In genomic region chr4:45528355-45529198, GRCm38 (mm10) we compare ENCODE assay signal across 8 mouse cellular contexts. TPM values are rescaled to one million over a fixed set of nuclear protein-coding genes. Genes with fewer than 3 reads are reported as not detected.
DNase-seq lines count a peak whose midpoint lies in the region; ATAC-seq and TF ChIP-seq lines count a peak whose summit lies in the region.

No protein-coding gene starts in this region.

- H3K9ac ChIP-seq in CH12.LX (ENCODE audit: insufficient read depth, low read depth), result peak overlapping the region; percentile 82; the same call in 1 of the 2 replicates
- H3K9ac ChIP-seq in hindbrain, embryonic 13.5 days, result peak overlapping the region; percentile 89
- peak overlapping the region; percentile 97 for H3K9ac ChIP-seq in liver, embryonic 13.5 days

- H3K79me2 ChIP-seq in CH12.LX (replicated peaks; ENCODE audit: control insufficient read depth, extremely low read depth, insufficient read depth, poor library complexity, severe bottlenecking), result no peaks in the 10 kb centered on the region

- dilution Hi-C loops in CH12.LX (cut with MboI; ENCODE audit: extremely low pct_ligation_motif_present, extremely low pct_unique_long_range_greater_than_20kb, low sequenced_read_pairs), result no loop called here

- no peaks in the 10 kb centered on the region for H3K9me3 ChIP-seq in CH12.LX (replicated peaks; ENCODE audit: low read length)
- H3K9me3 ChIP-seq in hindbrain, embryonic 13.5 days, result no peaks in the 10 kb centered on the region
- H3K9me3 ChIP-seq in liver, embryonic 13.5 days (replicated peaks), result no peaks in the 10 kb centered on the region

- in situ Hi-C loops in CH12.LX (cut with MboI; ENCODE audit: low pct_ligation_motif_present, low pct_unique_long_range_greater_than_20kb, low sequenced_read_pairs), result loop anchor here (5.0 kb wide), 1 partner anchor 101 kb away; no protein-coding TSS in a partner anchor

- no peaks in the 10 kb centered on the region for H3K27me3 ChIP-seq in CH12.LX (replicated peaks)
- peaks cover 9% of the 10 kb centered on the region for H3K27me3 ChIP-seq in hindbrain, embryonic 13.5 days
- H3K27me3 ChIP-seq in liver, embryonic 13.5 days, result peaks cover 5% of the 10 kb centered on the region
- H3K27me3 ChIP-seq in cerebellum, adult 2 months (ENCODE audit: control insufficient read depth, insufficient read depth, low read length), result peaks cover 4% of the 10 kb centered on the region; the same call in 1 of the 2 replicates

- H3K4me1 ChIP-seq in CH12.LX (ENCODE audit: control insufficient read depth in 1 of 2, insufficient read depth in 2 of 2), result peaks cover 8 to 45% of the 10 kb centered on the region in 2 experiments
- peaks cover 70% of the 10 kb centered on the region for H3K4me1 ChIP-seq in hindbrain, embryonic 13.5 days (replicated peaks)
- peaks cover 86% of the 10 kb centered on the region for H3K4me1 ChIP-seq in liver, embryonic 13.5 days (replicated peaks)
- H3K4me1 ChIP-seq in cerebellum, adult 2 months (ENCODE audit: control insufficient read depth, insufficient read depth, low read length), result no peaks in the 10 kb centered on the region; the same call in 1 of the 2 replicates

- peak overlapping the region; percentile 80 to 81 (median 80) for H3K4me3 ChIP-seq in CH12.LX (replicated peaks in 1 of 3; ENCODE audit: low read depth in 2 of 3, low read length in 2 of 3, poor library complexity in 1 of 3)
- H3K4me3 ChIP-seq in hindbrain, embryonic 13.5 days, result peak overlapping the region; percentile 80
- H3K4me3 ChIP-seq in liver, embryonic 13.5 days (replicated peaks), result peak overlapping the region; percentile 95
- H3K4me3 ChIP-seq in cerebellum, adult 2 months (replicated peaks; ENCODE audit: insufficient read depth, low read depth, low read length), result no peak overlapping the region

- TF ChIP-seq RAD21 in CH12.LX (IDR thresholded peaks at IDR 0.05; ENCODE audit: low read depth, low read length), result no peak

- peaks cover 5 to 36% of the 10 kb centered on the region in 2 experiments for H3K36me3 ChIP-seq in CH12.LX (replicated peaks in 1 of 2; ENCODE audit: control insufficient read depth in 1 of 2, insufficient read depth in 1 of 2, low read length in 1 of 2)
- no peaks in the 10 kb centered on the region for H3K36me3 ChIP-seq in hindbrain, embryonic 13.5 days
- H3K36me3 ChIP-seq in liver, embryonic 13.5 days, result peaks cover 29% of the 10 kb centered on the region

- H3K4me2 ChIP-seq in CH12.LX (ENCODE audit: insufficient read depth, low read depth, poor library complexity, severe bottlenecking), result peak overlapping the region; percentile 87
- peak overlapping the region; percentile 91 for H3K4me2 ChIP-seq in hindbrain, embryonic 13.5 days
- peak overlapping the region; percentile 100 for H3K4me2 ChIP-seq in liver, embryonic 13.5 days

- 2% methylated on average over 21 of the region's 21 CpGs for WGBS in hindbrain, embryonic 13.5 days
- WGBS in liver, embryonic 13.5 days (ENCODE audit: insufficient replicate concordance), result 10% methylated on average over 21 of the region's 21 CpGs
- WGBS in cerebellum, adult 2 months, result 19% methylated on average over 21 of the region's 21 CpGs

- TF ChIP-seq CTCF in CH12.LX (conservative IDR thresholded peaks at IDR 0.05 in 1 of 2, IDR thresholded peaks at IDR 0.05 in 1 of 2; ENCODE audit: low read depth in 2 of 2, low read length in 2 of 2), result no peak
- TF ChIP-seq CTCF in brain, embryonic 14.5 days (IDR thresholded peaks at IDR 0.05; ENCODE audit: borderline replicate concordance, extremely low read depth, insufficient read depth, insufficient read length), result no peak
- TF ChIP-seq CTCF in cerebellum, adult 2 months (IDR thresholded peaks at IDR 0.05; ENCODE audit: borderline replicate concordance, insufficient read depth, low read depth, low read length), result no peak

- ATAC-seq in hindbrain, embryonic 13.5 days (ENCODE audit: low FRiP score), result no peak
- no peak for ATAC-seq in liver, embryonic 13.5 days (ENCODE audit: low read depth)

- no peak for TF ChIP-seq EP300 in CH12.LX (IDR thresholded peaks at IDR 0.05; ENCODE audit: low read length)

- DNase-seq in CH12.LX (ENCODE audit: extremely low read depth) (no peak), adipocyte (ENCODE audit: low spot score) (no peak)
- DNase-seq in brain, embryonic 14.5 days (ENCODE audit: low read depth), result peak; percentile 55
- DNase-seq in liver, embryonic 13.5 days, result no peak
- no peak for DNase-seq in cerebellum, adult 2 months
- DNase-seq in gastrocnemius, postnatal 4 days (ENCODE audit: low spot score in 2 of 2), result no peak
- no peak for DNase-seq in spleen, postnatal 36 days (ENCODE audit: low spot score in 2 of 2)

- H3K27ac ChIP-seq in CH12.LX (ENCODE audit: insufficient read depth, low read depth), result no peak overlapping the region
- H3K27ac ChIP-seq in hindbrain, embryonic 13.5 days, result peak overlapping the region; percentile 92; the same call in 1 of the 2 replicates
- peak overlapping the region; percentile 92 for H3K27ac ChIP-seq in liver, embryonic 13.5 days
- H3K27ac ChIP-seq in cerebellum, adult 2 months (ENCODE audit: insufficient read depth, low read length), result no peak overlapping the region

- TF ChIP-seq POLR2A in CH12.LX (IDR thresholded peaks at IDR 0.05; ENCODE audit: low read depth, low read length), result no peak
- TF ChIP-seq POLR2A in brain, embryonic 14.5 days (IDR thresholded peaks at IDR 0.05; ENCODE audit: borderline replicate concordance, extremely low read depth, insufficient read depth, insufficient read length, poor library complexity, severe bottlenecking), result no peak
- TF ChIP-seq POLR2A in cerebellum, adult 2 months (IDR thresholded peaks at IDR 0.05; ENCODE audit: borderline replicate concordance, insufficient read depth, low read length), result no peak

TF ChIP-seq in CH12.LX, 34 proteins besides CTCF, POLR2A, EP300 and RAD21:
- 0 out of 2 replicates have a peak, but pooled peaks have one; percentile 14 for TF ChIP-seq MXI1 (IDR thresholded peaks at IDR 0.05; ENCODE audit: low read depth, low read length)
- no peak for TF ChIP-seq KAT2A (IDR thresholded peaks at IDR 0.05; ENCODE audit: insufficient replicate concordance, low read length)
- no peak for TF ChIP-seq MAX (IDR thresholded peaks at IDR 0.05; ENCODE audit: low read length)
TF ChIP-seq in CH12.LX: peak in this region for 1.

RNA-seq across cellular contexts. Expression of gene Shb, which starts 3.7 kb away (rescaled TPM):
- total RNA-seq in CH12.LX (2012; rRNA removed) (5.9 and 8.6 TPM in 2 replicates), CH12.LX (2014; rRNA removed) (7.6 and 7.7 TPM in 2 replicates)
- polyA plus RNA-seq in CH12.LX (2012; ENCODE audit: insufficient read length, low read depth), result 15.5 and 18.4 TPM in 2 replicates
- 36.4 and 47.2 TPM in 2 replicates for polyA plus RNA-seq in brain, embryonic 14.5 days (2012; rRNA removed)
- polyA plus RNA-seq in hindbrain, embryonic 13.5 days (2015; fragmentation: Nextera tagmentation; extraction: Ambion mirVana), result 3.8 and 5.7 TPM in 2 replicates
- 2.3 and 3.0 TPM in 2 replicates for polyA plus RNA-seq in liver, embryonic 13.5 days (2015; fragmentation: Nextera tagmentation; extraction: Ambion mirVana)
- polyA plus RNA-seq in cerebellum, adult 2 months (2012; rRNA removed), result 7.1 and 8.3 TPM in 2 replicates
- 10 to 100 TPM; 16.8 to 23.5 TPM for total RNA-seq in gastrocnemius, postnatal 4 days (2021)

Comparison
In these comparisons a context has a peak if more than half of its experiments do, and no peak if none do; other contexts are left out.
1. H3K27ac ChIP-seq: peak in hindbrain, embryonic 13.5 days (single experiment) and liver, embryonic 13.5 days (single experiment); none in CH12.LX (single experiment) and cerebellum, adult 2 months (single experiment).
2. Peak in every context shown above with its lines, with median percentiles within 50 percentile points of each other: H3K4me2 ChIP-seq and H3K9ac ChIP-seq.